Mouse (Mus musculus) liver, embryonic 15.5 days (tissue): ENCODE measurements around the gene Cfap44. TPM values are rescaled to one million over a fixed set of nuclear protein-coding genes. Genes with fewer than 3 reads are reported as not detected.
"Not testable (repeated sequence)": the region's sequence is repeated elsewhere in the genome, so short reads cannot be mapped to it uniquely, and the experiment has no call there.

ENCODE experiments used
- ATAC-seq: fragments of 200-750 bp; cut with Nextera tagmentation; 2 replicates; pipeline ENCODE4 v1.8.0; 2017; ENCODE audit warnings: moderate number of reproducible peaks, mild to moderate bottlenecking, moderate library complexity; ENCODE audit not compliant: insufficient read depth
- H3K27ac ChIP-seq: fragments of 300-500 bp; sonication (generic); replicated peaks from 2 replicates; pipeline ENCODE4 v1.5.1; 2015; ENCODE audit warnings: mild to moderate bottlenecking, inconsistent platforms
- H3K27me3 ChIP-seq: fragments of 300-500 bp; sonication (generic); 2 replicates; pipeline ENCODE4 v1.6.1; 2015; ENCODE audit warnings: mild to moderate bottlenecking, inconsistent platforms
- H3K36me3 ChIP-seq: fragments of 300-500 bp; sonication (generic); replicated peaks from 2 replicates; pipeline ENCODE4 v1.6.1; 2015; ENCODE audit warnings: moderate library complexity, mild to moderate bottlenecking, inconsistent platforms
- H3K4me1 ChIP-seq: fragments of 300-500 bp; sonication (generic); replicated peaks from 2 replicates; pipeline ENCODE4 v1.6.1; 2015; ENCODE audit warnings: inconsistent platforms
- H3K4me2 ChIP-seq: fragments of 300-500 bp; sonication (generic); 2 replicates; pipeline ENCODE4 v1.6.1; 2015; ENCODE audit warnings: moderate library complexity, mild to moderate bottlenecking, inconsistent platforms
- H3K4me3 ChIP-seq: fragments of 300-500 bp; sonication (generic); replicated peaks from 2 replicates; pipeline ENCODE4 v1.5.1; 2015; ENCODE audit warnings: mild to moderate bottlenecking, inconsistent platforms
- H3K9ac ChIP-seq: fragments of 300-500 bp; sonication (generic); 2 replicates; pipeline ENCODE4 v1.6.1; 2015; ENCODE audit warnings: moderate library complexity, mild to moderate bottlenecking, inconsistent platforms
- H3K9me3 ChIP-seq: fragments of 300-500 bp; sonication (generic); replicated peaks from 2 replicates; pipeline ENCODE4 v1.6.1; 2016; ENCODE audit warnings: inconsistent platforms
- WGBS: fragments of 180-500 bp; shearing (Covaris S2); methylation state at CpG from one replicate; pipeline ENCODE4 v1.1.7; 2015; ENCODE audit warnings: mixed read lengths; ENCODE audit not compliant: insufficient replicate concordance; 5-methylcytosine and 5-hydroxymethylcytosine counted together
- polyA plus RNA-seq: library from polyadenylated mRNA; unstranded; fragments of >200 nt; fragmentation: Nextera tagmentation; extraction: Ambion mirVana; gene quantifications from 2 replicates; pipeline ENCODE4 v1.2.1, GENCODE M21; 2015

The Cfap44 gene
- polyA plus RNA-seq, 1 experiment from 2014 or later = 0.40 TPM

GRCm38 (mm10) chr16:44434931-44435330 lies 40.3 kb downstream of the Cfap44 start:
- no peak for ATAC-seq
- Histone ChIP-seq H3K4me3 (no peak overlapping the region), H3K4me2 (no peak overlapping the region), H3K9ac (no peak overlapping the region), H3K27me3 (no peaks in the 10 kb centered on the region), H3K27ac (no peak overlapping the region), H3K4me1 (no peaks in the 10 kb centered on the region), H3K9me3 (no peaks in the 10 kb centered on the region), H3K36me3 (no peaks in the 10 kb centered on the region)
- 86% methylated on average over 7 of the region's 7 CpGs for WGBS

GRCm38 (mm10) chr16:44435481-44435880 lies 40.9 kb downstream of the Cfap44 start:
- no peak for ATAC-seq
- H3K9me3 ChIP-seq = no peaks in the 10 kb centered on the region
- H3K4me3 ChIP-seq = no peak overlapping the region
- H3K4me2 ChIP-seq = no peak overlapping the region
- H3K9ac ChIP-seq = no peak overlapping the region
- no peaks in the 10 kb centered on the region for H3K4me1 ChIP-seq
- H3K27me3 ChIP-seq = no peaks in the 10 kb centered on the region
- WGBS = 44% methylated on average over 4 of the region's 4 CpGs
- H3K36me3 ChIP-seq = no peaks in the 10 kb centered on the region
- no peak overlapping the region for H3K27ac ChIP-seq

GRCm38 (mm10) chr16:44441913-44442312 lies 47.3 kb downstream of the Cfap44 start:
- H3K4me2 ChIP-seq, H3K9me3 ChIP-seq, H3K4me3 ChIP-seq, H3K36me3 ChIP-seq, H3K27me3 ChIP-seq, H3K9ac ChIP-seq, ATAC-seq, H3K27ac ChIP-seq, H3K4me1 ChIP-seq: not testable (repeated sequence)
- WGBS = 79% methylated on average over 15 of the region's 15 CpGs

GRCm38 (mm10) chr16:44457858-44458257 lies 63.3 kb downstream of the Cfap44 start:
- no peaks in the 10 kb centered on the region for H3K9me3 ChIP-seq
- H3K36me3 ChIP-seq = no peaks in the 10 kb centered on the region
- H3K27ac ChIP-seq = no peak overlapping the region
- H3K9ac ChIP-seq = no peak overlapping the region
- H3K4me1 ChIP-seq = no peaks in the 10 kb centered on the region
- H3K4me2 ChIP-seq = no peak overlapping the region
- H3K27me3 ChIP-seq = no peaks in the 10 kb centered on the region
- ATAC-seq = no peak
- H3K4me3 ChIP-seq = no peak overlapping the region
- 34% methylated on average over 2 of the region's 2 CpGs for WGBS

- Histone ChIP-seq H3K36me3 (no peaks in the 10 kb centered on the region), H3K9ac (no peak overlapping the region), H3K4me2 (no peak overlapping the region), H3K9me3 (no peaks in the 10 kb centered on the region), H3K27me3 (no peaks in the 10 kb centered on the region), H3K4me3 (no peak overlapping the region), H3K4me1 (no peaks in the 10 kb centered on the region), H3K27ac (no peak overlapping the region)
- ATAC-seq = no peak
- WGBS = 60% methylated on average over 2 of the region's 2 CpGs
These were observed 64.2 kb downstream of the Cfap44 start for GRCm38 (mm10) chr16:44458826-44459225.

GRCm38 (mm10) chr16:44460922-44461321 lies 66.3 kb downstream of the Cfap44 start:
- no peak overlapping the region for H3K4me2 ChIP-seq
- H3K36me3 ChIP-seq = no peaks in the 10 kb centered on the region
- WGBS = 52% methylated on average over 5 of the region's 5 CpGs
- ATAC-seq = no peak
- no peak overlapping the region for H3K27ac ChIP-seq
- no peaks in the 10 kb centered on the region for H3K9me3 ChIP-seq
- no peaks in the 10 kb centered on the region for H3K27me3 ChIP-seq
- no peak overlapping the region for H3K4me3 ChIP-seq
- no peaks in the 10 kb centered on the region for H3K4me1 ChIP-seq
- H3K9ac ChIP-seq = no peak overlapping the region

GRCm38 (mm10) chr16:44475281-44475680 lies 80.7 kb downstream of the Cfap44 start:
- Histone ChIP-seq H3K4me1 (no peaks in the 10 kb centered on the region), H3K36me3 (no peaks in the 10 kb centered on the region), H3K27ac (no peak overlapping the region), H3K9me3 (no peaks in the 10 kb centered on the region), H3K4me3 (no peak overlapping the region), H3K9ac (no peak overlapping the region), H3K27me3 (no peaks in the 10 kb centered on the region; the same call in 1 of the 2 replicates), H3K4me2 (no peak overlapping the region)
- no peak for ATAC-seq
- 63% methylated on average over 14 of the region's 14 CpGs for WGBS

GRCm38 (mm10) chr16:44475682-44476375 lies 81.2 kb downstream of the Cfap44 start:
- no peak for ATAC-seq
- no peaks in the 10 kb centered on the region for H3K9me3 ChIP-seq
- H3K36me3 ChIP-seq = no peaks in the 10 kb centered on the region
- no peaks in the 10 kb centered on the region for H3K4me1 ChIP-seq
- no peak overlapping the region for H3K9ac ChIP-seq
- H3K27me3 ChIP-seq = no peaks in the 10 kb centered on the region; the same call in 1 of the 2 replicates
- 71% methylated on average over 11 of the region's 11 CpGs for WGBS
- H3K27ac ChIP-seq = no peak overlapping the region
- H3K4me3 ChIP-seq = no peak overlapping the region
- no peak overlapping the region for H3K4me2 ChIP-seq

GRCm38 (mm10) chr16:44478767-44479166 lies 84.2 kb downstream of the Cfap44 start:
- no peaks in the 10 kb centered on the region for H3K4me1 ChIP-seq
- H3K36me3 ChIP-seq = no peaks in the 10 kb centered on the region
- no peak overlapping the region for H3K27ac ChIP-seq
- no peak for ATAC-seq
- H3K4me3 ChIP-seq = no peak overlapping the region
- WGBS = 40% methylated on average over 18 of the region's 18 CpGs
- no peak overlapping the region for H3K4me2 ChIP-seq
- no peak overlapping the region for H3K9ac ChIP-seq
- no peaks in the 10 kb centered on the region for H3K9me3 ChIP-seq
- no peaks in the 10 kb centered on the region; the same call in 1 of the 2 replicates for H3K27me3 ChIP-seq

GRCm38 (mm10) chr16:44479852-44480251 lies 85.3 kb downstream of the Cfap44 start:
- Histone ChIP-seq H3K36me3 (no peaks in the 10 kb centered on the region), H3K4me3 (no peak overlapping the region), H3K9ac (no peak overlapping the region), H3K4me2 (no peak overlapping the region), H3K27me3 (no peaks in the 10 kb centered on the region; the same call in 1 of the 2 replicates), H3K27ac (no peak overlapping the region), H3K9me3 (no peaks in the 10 kb centered on the region), H3K4me1 (no peaks in the 10 kb centered on the region)
- WGBS = 71% methylated on average over 14 of the region's 14 CpGs
- no peak for ATAC-seq

- no peaks in the 10 kb centered on the region; the same call in 1 of the 2 replicates for H3K27me3 ChIP-seq
- H3K36me3 ChIP-seq = no peaks in the 10 kb centered on the region
- no peak overlapping the region for H3K9ac ChIP-seq
- WGBS = 55% methylated on average over 7 of the region's 7 CpGs
- no peaks in the 10 kb centered on the region for H3K9me3 ChIP-seq
- H3K4me2 ChIP-seq = no peak overlapping the region
- H3K4me1 ChIP-seq = no peaks in the 10 kb centered on the region
- H3K27ac ChIP-seq = no peak overlapping the region
- H3K4me3 ChIP-seq = no peak overlapping the region
- no peak for ATAC-seq
These were observed 86.0 kb downstream of the Cfap44 start for GRCm38 (mm10) chr16:44480616-44481015.
